Mouse (Mus musculus) cerebellum, postnatal 10 days (tissue): ENCODE results near the gene Uqcc1.
A peak's percentile ranks its signal among the peaks of the same experiment; 100 is the strongest.

Experiments used
- DNase-seq, 2 experiments: peaks; one replicate each; pipeline ENCODE4 v3.0.0; 2021; ENCODE audit warnings: mixed read lengths in 2 of 2

Uqcc1 gene

GRCm38 (mm10) chr2:155929531-155930442 is at the start of gene Uqcc1:
Gene Uqcc1 (minus strand): TSS chr2:155930310.
- peak; percentile 96 to 98 for DNase-seq

GRCm38 (mm10) chr2:155979328-155979991 is 49.4 kb upstream of the Uqcc1 start:
- no peak for DNase-seq

GRCm38 (mm10) chr2:155974087-155974731 is 44.1 kb upstream of the Uqcc1 start:
- no peak for DNase-seq

GRCm38 (mm10) chr2:155973348-155973747 is 43.2 kb upstream of the Uqcc1 start:
- DNase-seq = no peak

- DNase-seq = peak; percentile 65 to 80
Observed at GRCm38 (mm10) chr2:155962991-155963390, 32.9 kb upstream of the Uqcc1 start.

GRCm38 (mm10) chr2:155961862-155962261 is 31.8 kb upstream of the Uqcc1 start:
- DNase-seq = peak in 1 of 2 experiments; percentile 52

GRCm38 (mm10) chr2:155959981-155960380 is 29.9 kb upstream of the Uqcc1 start:
- no peak for DNase-seq

- peak; percentile 93 to 96 for DNase-seq
Observed at GRCm38 (mm10) chr2:155956134-155957059, 26.3 kb upstream of the Uqcc1 start, which contains the start of gene Cep250. Gene Cep250 (plus strand): TSS chr2:155956458.

GRCm38 (mm10) chr2:155952006-155952405 is 21.9 kb upstream of the Uqcc1 start:
- peak; percentile 86 to 87 for DNase-seq

- DNase-seq = peak in 1 of 2 experiments; percentile 24
Observed at GRCm38 (mm10) chr2:155949362-155949761, 19.3 kb upstream of the Uqcc1 start.

- DNase-seq = no peak
Observed at GRCm38 (mm10) chr2:155947390-155948002, 17.4 kb upstream of the Uqcc1 start.

- DNase-seq = no peak
Observed at GRCm38 (mm10) chr2:155946499-155946898, 16.4 kb upstream of the Uqcc1 start.

GRCm38 (mm10) chr2:155946069-155946468 is 16.0 kb upstream of the Uqcc1 start:
- DNase-seq = peak; percentile 85 to 89

- no peak for DNase-seq
Observed at GRCm38 (mm10) chr2:155945580-155945979, 15.5 kb upstream of the Uqcc1 start.

GRCm38 (mm10) chr2:155945124-155945523 is 15.0 kb upstream of the Uqcc1 start, which contains the start of gene Gdf5:
Gene Gdf5 (minus strand): TSS chr2:155945367.
- no peak for DNase-seq

- DNase-seq = no peak
Observed at GRCm38 (mm10) chr2:155944685-155945084, 14.6 kb upstream of the Uqcc1 start.

- DNase-seq = peak in 1 of 2 experiments; percentile 42
Observed at GRCm38 (mm10) chr2:155943463-155943862, 13.4 kb upstream of the Uqcc1 start.

- peak in 1 of 2 experiments; percentile 36 for DNase-seq
Observed at GRCm38 (mm10) chr2:155941697-155942442, 11.8 kb upstream of the Uqcc1 start.

GRCm38 (mm10) chr2:155940681-155941080 is 10.6 kb upstream of the Uqcc1 start, which contains the start of gene Gm15557:
Gene Gm15557 (plus strand): TSS chr2:155940728.
- no peak for DNase-seq

- no peak for DNase-seq
Observed at GRCm38 (mm10) chr2:155939897-155940529, 9.9 kb upstream of the Uqcc1 start.
